Mouse (Mus musculus): ENCODE data around the gene Pxdn.

Pxdn gene

GRCm38 (mm10) chr12:29937308-29937707 is at the start of gene Pxdn:
TSS of gene Pxdn (plus strand) at chr12:29937608.
- no peak for DNase-seq (ENCODE audit: low read depth)

- no peak for DNase-seq (ENCODE audit: low read depth)
These were observed 42.7 kb upstream of the Pxdn start for GRCm38 (mm10) chr12:29894669-29895068.

DNA sequence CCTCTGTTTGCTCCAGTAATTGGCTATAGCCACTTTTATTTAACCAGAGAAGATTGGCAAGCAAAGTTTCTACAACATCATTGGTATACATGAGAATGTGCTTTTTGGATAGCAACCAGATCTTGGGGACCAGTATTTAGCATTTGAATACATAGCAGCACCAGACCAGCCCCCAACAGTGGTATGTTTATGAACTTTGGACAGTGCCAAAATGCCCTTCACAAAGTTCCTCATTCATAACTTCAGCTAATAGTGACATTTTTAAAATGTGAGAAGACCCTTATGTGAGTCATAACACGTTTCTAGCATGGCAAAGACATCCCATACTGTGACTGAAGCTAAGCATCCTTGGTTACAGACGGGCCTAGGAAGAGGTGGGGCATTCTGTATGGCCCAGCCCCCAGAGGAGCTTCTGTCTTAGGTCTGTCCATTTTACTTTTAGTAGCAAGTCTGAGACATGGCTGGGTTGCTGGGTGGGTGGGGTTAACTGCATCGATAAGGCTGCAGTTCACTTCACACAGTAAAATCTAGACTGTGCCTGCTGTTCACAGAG is 39.8 kb upstream of the Pxdn start:
- DNase-seq (ENCODE audit: low read depth): no peak

- DNase-seq (ENCODE audit: low read depth): no peak
These were observed 33.1 kb upstream of the Pxdn start for GRCm38 (mm10) chr12:29904101-29904874.

DNA sequence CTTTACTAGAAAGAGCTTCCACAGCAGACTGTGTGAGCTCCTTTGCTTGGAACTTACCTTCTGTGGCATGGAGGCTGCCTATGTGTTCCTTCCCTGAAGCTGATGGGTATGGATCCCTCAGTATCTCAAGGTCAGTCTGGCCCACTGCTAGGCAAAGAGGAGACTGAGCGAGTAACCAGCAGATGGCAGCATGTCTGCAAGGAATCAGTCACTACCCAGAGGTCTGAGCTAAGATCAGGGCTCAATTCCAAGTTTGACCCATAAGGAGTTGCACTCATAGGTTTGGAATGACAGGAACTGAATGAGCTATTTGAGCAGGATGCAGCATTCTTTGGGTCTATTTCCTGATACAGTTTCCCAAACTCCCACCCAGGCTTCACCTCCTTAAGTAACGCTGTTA is 30.4 kb upstream of the Pxdn start:
- no peak for DNase-seq (ENCODE audit: low read depth)

DNA sequence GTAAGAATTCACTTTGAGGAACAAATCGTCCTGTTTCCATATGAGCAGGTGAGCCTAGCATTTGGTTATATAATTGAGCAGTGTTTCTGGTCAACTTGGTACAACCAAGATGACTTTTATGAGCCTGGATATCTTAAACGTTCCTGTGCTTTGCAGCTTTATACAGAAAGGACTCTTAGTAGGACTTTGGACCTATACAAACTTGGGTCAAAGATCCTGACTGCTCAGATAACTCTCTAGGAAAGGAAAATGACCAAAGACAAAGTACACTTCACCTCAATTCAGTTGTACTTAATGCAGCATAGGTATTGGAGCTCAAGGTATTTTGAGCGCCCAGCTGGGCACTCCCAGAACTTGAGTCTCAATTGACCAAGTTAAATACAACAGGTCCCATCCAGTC is 21.3 kb upstream of the Pxdn start:
- DNase-seq (ENCODE audit: low read depth): no peak

- DNase-seq (ENCODE audit: low read depth): no peak
These were observed 20.6 kb upstream of the Pxdn start for GRCm38 (mm10) chr12:29916807-29917206.

DNA sequence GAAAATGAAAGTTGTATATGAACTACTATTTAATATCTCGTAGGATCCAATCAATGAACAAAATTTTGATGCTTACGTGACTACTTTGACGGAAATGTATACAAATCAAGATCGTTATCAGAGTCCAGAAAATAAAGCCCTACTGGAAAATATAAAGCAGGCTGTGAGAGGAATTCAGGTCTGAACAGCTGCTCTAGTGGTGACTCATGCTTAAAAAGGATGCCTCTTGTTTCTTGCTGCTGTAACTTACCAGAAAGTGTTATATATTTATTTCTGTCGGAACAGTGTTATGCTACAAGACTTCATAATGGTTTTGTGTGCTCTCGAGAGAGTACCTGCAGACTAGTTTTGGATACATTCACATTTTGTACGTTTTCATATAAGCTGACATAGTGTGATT is 17.1 kb upstream of the Pxdn start:
- DNase-seq (ENCODE audit: low read depth): no peak

DNA sequence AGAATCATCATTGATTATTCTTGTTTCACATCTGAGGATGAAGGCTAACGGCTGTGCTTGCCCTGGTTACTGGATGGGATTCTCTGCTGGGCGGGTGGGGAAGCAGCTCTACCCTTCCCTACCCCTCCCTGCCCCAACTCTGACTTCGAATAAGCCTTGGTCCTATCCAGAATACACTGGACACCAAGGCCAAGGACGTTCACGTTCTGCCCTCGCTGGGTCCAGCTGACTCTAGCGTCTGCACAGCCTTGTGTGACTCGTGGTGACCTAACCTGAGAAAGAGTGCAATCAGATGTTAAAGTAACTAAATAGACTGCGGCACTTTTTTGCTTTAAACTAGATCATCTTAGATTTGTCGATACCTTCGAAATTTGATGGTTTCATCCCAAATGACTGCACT is 15.9 kb upstream of the Pxdn start:
- no peak for DNase-seq (ENCODE audit: low read depth)

DNA sequence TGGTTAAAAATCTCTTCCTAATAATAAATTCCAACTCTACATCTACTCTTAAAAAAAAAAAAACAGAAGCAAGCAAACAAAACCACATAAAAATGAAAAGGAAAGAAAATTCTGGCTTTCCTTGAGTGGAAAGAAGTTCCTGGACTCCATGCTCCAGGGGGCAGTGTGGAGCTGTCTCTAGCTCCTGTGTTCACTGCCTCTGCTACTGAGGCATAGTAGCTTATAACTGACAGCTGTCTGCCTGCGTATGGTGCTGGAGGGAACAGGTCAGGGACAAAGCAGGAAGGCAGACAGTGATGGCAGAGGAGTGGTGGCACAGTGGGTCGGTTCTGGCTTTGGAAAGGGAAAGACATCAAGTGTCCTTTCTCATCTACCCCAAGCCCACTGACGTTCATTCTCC is 10.5 kb upstream of the Pxdn start:
- no peak for DNase-seq (ENCODE audit: low read depth)

DNA sequence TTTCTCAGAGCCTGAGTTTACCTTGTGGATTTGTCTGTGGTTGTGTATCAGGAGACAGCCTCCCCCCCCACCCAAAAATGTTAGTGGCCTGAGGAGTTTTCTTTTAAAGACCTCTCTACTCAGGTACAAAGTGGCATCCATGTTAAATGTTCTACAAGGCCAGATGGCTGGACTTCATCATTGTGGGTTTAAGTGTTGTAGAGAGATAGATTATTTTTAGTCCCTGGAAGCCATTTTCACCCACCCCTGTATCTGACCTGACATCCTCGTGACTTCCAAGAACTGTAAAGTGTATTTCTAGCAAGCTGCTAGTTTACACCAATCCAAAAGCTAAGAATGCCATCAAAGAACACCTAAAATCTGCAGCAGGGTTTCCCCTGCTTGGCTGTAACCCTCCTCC is 6.8 kb upstream of the Pxdn start:
- no peak for DNase-seq (ENCODE audit: low read depth)

- no peak for DNase-seq (ENCODE audit: low read depth)
These were observed 4.5 kb upstream of the Pxdn start for GRCm38 (mm10) chr12:29932951-29933350.

DNA sequence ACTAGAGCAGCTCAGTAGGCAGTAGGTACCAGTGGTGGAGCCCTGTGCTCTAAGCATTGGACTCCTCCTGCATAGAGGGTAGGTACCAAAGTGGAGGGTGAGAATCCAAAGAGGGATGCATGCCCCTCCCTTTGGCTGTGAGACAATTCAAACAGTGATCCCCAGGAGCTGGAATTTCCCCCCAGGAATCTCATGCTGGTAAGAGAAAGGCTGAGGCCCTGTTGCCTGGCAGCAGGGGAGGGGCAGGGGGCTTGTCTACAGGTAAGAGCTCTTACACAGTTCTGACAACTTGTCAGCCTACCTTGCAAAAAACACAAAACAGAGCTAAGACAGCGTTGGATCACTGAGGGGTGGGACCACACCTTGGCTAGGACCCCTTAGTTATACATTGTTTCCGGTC is 3.9 kb upstream of the Pxdn start:
- no peak for DNase-seq (ENCODE audit: low read depth)

- DNase-seq (ENCODE audit: low read depth): no peak
These were observed 3.3 kb upstream of the Pxdn start for GRCm38 (mm10) chr12:29934120-29934581.

- no peak for DNase-seq (ENCODE audit: low read depth)
These were observed 505 bp downstream of the Pxdn start for GRCm38 (mm10) chr12:29937851-29938375.

- DNase-seq (ENCODE audit: low read depth): no peak
These were observed 1.1 kb downstream of the Pxdn start for GRCm38 (mm10) chr12:29938376-29939041.

DNA sequence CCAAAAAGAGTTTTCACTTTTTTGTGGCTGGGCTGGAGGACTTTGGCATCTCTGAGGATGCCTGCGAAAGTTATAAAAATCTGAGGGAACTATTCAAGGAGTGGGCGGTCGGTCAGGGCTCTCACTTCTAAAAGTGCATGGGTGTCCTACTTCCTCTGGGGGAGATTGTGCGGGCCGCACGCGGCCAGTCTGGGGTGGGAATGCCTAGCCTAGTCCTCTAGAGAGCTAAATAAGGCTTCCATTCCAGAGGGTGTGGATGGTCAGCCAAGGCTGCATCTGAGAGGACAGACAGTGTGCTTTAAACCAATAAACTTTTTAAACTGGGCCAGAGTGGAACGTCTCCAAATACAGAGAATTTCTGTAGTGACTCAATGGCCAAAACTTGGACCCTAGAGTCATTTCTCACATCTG is 1.9 kb downstream of the Pxdn start:
- DNase-seq (ENCODE audit: low read depth): no peak

GRCm38 (mm10) chr12:29942435-29942834 is 5.0 kb downstream of the Pxdn start:
- DNase-seq (ENCODE audit: low read depth): no peak

DNA sequence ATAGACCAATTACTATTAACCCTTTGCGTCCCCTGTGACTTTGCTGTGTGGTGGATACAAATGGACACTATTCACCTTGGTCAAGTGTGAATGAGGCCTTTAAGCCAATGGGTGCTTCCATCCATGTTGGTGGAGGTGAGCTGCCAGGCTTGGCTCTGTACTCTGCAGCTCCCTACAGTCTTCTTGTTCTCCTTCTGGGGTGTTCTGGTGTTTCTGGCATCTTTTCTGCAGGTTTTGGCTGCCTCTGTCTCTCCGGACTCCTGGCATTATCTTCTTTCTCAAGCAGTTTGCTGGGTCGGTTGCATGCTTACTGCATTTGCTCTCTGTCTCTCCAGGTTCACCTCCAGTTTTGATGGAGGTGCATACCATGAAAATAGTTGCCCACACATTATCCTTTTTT is 7.2 kb downstream of the Pxdn start:
- DNase-seq (ENCODE audit: low read depth): no peak

GRCm38 (mm10) chr12:29945182-29945743 is 7.9 kb downstream of the Pxdn start:
- DNase-seq (ENCODE audit: low read depth): no peak

DNA sequence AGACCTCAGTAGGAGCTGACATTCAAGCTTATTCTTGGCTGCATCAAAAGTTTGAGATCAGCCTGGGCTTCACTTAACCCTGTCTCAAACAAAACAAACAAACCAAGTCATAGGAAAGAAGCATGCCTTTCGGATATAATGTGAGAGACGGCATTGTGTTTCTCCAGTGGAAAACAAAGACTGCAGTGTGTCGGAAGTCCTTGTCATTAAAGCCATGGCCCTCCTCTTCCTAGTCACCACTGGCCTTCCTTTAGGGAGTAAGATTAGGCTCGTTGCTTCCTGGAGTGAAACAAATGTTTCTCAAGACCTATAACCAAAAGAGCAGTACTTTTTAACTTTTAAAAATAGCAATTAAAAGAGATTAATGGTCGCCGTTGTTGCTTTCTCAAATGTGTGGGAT is 13.6 kb downstream of the Pxdn start:
- DNase-seq (ENCODE audit: low read depth): no peak

DNA sequence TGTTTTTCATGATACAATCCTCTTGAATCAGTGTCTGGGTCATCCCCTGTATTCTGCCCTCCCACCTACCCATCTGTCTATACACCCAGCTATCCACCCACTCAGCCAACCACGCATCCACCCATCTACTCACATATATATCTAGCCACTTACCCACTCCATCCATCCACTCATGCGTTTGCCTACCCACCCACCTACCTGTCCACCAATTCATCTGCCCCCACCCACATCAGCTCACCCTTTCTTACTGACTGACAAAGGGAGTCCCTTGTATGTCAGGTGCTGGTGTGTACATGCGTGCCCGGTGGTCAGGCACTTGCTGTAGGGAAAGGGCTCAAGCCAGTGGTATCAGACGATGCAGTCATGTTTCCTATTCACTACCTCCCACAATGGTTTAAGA is 14.1 kb downstream of the Pxdn start:
- no peak for DNase-seq (ENCODE audit: low read depth)

GRCm38 (mm10) chr12:29952102-29952501 is 14.7 kb downstream of the Pxdn start:
- DNase-seq (ENCODE audit: low read depth): no peak

Data from naive thymus-derived CD4-positive, alpha-beta T cell, adult 2 months (primary cell).